Mouse (Mus musculus): ENCODE measurements at regions not wholly inside any gene's neighbourhood (a gene's known extent, or its start where the extent isn't known, plus 50 kb on each side); places are given as distances from the start of the nearest gene placed in this dataset.

DNA sequence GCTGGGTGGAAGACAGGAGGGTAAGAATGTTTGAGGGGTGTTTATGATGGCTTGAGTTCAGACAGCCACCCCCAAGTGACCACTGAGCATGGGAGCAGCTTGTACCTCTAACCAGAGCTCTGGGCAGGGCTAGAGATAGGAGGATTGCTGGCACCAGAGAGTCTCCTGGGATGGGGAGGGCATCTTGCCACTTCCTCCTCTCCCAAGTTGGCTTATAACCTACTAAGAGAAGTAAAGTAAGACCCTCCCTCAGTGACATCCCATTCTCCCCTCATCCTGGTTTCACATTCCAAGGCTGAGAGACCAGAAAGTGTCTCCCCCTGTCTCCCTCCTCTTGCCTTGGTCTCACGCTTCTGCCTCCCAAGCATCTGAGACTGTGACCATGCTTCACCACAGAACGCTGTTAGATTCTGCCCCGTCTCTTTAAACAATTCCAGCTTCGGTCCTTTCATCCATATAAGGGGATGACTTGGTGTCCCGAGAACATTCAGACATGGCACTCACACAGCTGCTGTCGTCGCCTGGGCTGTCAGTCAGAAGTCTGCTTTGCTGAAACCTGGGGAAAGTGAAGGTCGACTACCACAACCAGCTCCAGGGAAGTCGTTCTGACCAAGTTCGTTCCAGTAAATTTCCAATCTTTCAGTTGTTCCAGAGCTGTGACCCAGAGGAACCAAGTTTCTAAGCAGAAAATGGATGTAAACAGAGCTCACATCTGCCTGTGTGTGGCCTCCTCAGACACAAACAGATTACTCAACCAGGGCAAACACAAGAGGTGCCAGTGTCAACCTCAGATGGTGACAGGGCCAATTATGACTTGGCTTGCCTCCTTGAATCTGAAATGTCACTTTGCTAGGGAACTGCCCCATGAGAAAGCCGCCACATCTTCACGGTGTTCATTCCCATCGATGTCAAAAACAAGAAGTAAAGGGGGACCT lies 85.3 kb upstream of the Rbms3 start:
- ATAC-seq (ENCODE audit: low FRiP score, low TSS enrichment) = no peak
- Histone ChIP-seq H3K9ac (replicated peaks; ENCODE audit: low read length) (no peak overlapping the region), H3K4me3 (ENCODE audit: low read length) (no peak overlapping the region), H3K36me3 (ENCODE audit: insufficient read depth, low read length) (no peaks in the 10 kb centered on the region), H3K4me1 (ENCODE audit: insufficient read depth, low read length) (peaks cover under 1% of the 10 kb centered on the region; the same call in 1 of the 2 replicates), H3K4me2 (replicated peaks; ENCODE audit: low read depth, low read length) (no peak overlapping the region), H3K27me3 (ENCODE audit: insufficient read depth, low read length) (no peaks in the 10 kb centered on the region), H3K27ac (ENCODE audit: low read length) (no peak overlapping the region), H3K9me3 (ENCODE audit: low read length) (no peaks in the 10 kb centered on the region)
- WGBS = 73% methylated on average over 13 of the region's 13 CpGs

DNA sequence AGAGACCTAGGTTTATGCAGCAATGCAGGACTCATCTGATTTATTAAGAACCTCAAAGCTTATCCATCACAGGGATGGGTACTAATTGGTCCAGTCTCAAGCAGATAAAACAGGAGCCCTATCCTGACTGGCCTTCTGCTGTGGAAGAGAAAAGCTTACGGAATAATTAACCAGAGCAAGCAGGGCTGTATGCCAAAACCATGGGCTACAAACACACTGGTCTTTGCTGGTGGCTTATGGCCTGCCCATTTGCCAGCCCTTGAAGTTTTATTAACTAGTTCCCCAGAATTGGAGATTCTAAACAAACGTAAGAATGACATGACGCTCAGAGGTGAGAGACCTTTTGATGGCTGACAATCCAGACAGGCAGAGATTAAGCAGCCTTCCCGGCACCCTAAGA lies 83.4 kb upstream of the Rbms3 start:
- Histone ChIP-seq H3K9me3 (ENCODE audit: low read length) (no peaks in the 10 kb centered on the region), H3K36me3 (ENCODE audit: insufficient read depth, low read length) (no peaks in the 10 kb centered on the region), H3K27me3 (ENCODE audit: insufficient read depth, low read length) (no peaks in the 10 kb centered on the region), H3K4me2 (replicated peaks; ENCODE audit: low read depth, low read length) (no peak overlapping the region), H3K4me1 (ENCODE audit: insufficient read depth, low read length) (no peaks in the 10 kb centered on the region), H3K27ac (ENCODE audit: low read length) (no peak overlapping the region), H3K4me3 (ENCODE audit: low read length) (no peak overlapping the region), H3K9ac (replicated peaks; ENCODE audit: low read length) (no peak overlapping the region)
- no peak for ATAC-seq (ENCODE audit: low FRiP score, low TSS enrichment)
- WGBS = 66% methylated on average over 4 of the region's 4 CpGs

DNA sequence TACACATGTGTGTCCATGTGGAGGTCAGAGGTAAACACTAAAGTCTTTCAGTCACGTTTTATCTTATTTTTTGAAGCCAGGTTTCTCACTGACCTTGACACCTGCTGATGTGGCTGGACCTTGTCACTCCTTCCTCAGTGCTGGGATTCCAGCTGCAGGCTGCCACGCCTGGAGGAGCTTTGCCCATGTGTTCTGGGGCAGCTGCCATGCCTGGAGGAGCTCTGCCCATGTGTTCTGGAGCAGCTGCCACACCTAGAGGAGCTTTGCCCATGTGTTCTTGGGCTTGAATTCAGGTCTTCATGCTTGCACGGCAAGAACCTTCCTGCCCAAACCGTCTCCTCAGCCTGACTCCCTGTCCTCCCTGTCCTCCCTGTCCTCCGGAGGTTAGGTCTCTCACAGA lies 82.1 kb upstream of the Rbms3 start:
- no peak for ATAC-seq (ENCODE audit: low FRiP score, low TSS enrichment)
- 77% methylated on average over 5 of the region's 5 CpGs for WGBS

DNA sequence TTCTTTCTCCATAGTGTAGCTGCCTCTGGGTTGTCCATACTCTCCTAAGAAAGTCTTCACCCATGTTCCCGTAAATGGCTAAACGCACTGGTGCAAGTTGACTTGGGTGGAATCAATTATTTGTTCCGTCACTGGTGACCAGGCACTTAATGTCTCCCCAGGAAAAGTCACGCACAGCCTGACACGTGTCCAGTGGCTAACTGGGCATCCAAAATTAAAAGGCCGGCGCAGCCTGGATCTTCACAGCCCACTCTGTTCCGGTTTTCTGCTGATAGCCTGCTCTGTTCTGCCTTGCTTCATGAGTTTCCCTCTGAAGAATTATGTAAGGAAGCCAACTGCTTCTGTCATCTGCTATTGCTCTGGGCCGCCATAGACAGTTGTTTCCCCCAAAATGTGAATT lies 81.3 kb upstream of the Rbms3 start:
- no peak for ATAC-seq (ENCODE audit: low FRiP score, low TSS enrichment)
- Histone ChIP-seq H3K27me3 (ENCODE audit: insufficient read depth, low read length) (no peaks in the 10 kb centered on the region), H3K4me3 (ENCODE audit: low read length) (no peak overlapping the region), H3K9ac (replicated peaks; ENCODE audit: low read length) (no peak overlapping the region), H3K4me2 (replicated peaks; ENCODE audit: low read depth, low read length) (no peak overlapping the region), H3K4me1 (ENCODE audit: insufficient read depth, low read length) (no peaks in the 10 kb centered on the region), H3K27ac (ENCODE audit: low read length) (no peak overlapping the region), H3K9me3 (ENCODE audit: low read length) (no peaks in the 10 kb centered on the region), H3K36me3 (ENCODE audit: insufficient read depth, low read length) (no peaks in the 10 kb centered on the region)
- 90% methylated on average over 9 of the region's 9 CpGs for WGBS

More for the DNA sequence above, 82.1 kb upstream of the Rbms3 start:
- Histone ChIP-seq H3K9ac (replicated peaks; ENCODE audit: low read length) (no peak overlapping the region), H3K4me2 (replicated peaks; ENCODE audit: low read depth, low read length) (no peak overlapping the region), H3K27me3 (ENCODE audit: insufficient read depth, low read length) (no peaks in the 10 kb centered on the region), H3K4me3 (ENCODE audit: low read length) (no peak overlapping the region), H3K27ac (ENCODE audit: low read length) (no peak overlapping the region), H3K9me3 (ENCODE audit: low read length) (no peaks in the 10 kb centered on the region), H3K36me3 (ENCODE audit: insufficient read depth, low read length) (no peaks in the 10 kb centered on the region), H3K4me1 (ENCODE audit: insufficient read depth, low read length) (no peaks in the 10 kb centered on the region)

DNA sequence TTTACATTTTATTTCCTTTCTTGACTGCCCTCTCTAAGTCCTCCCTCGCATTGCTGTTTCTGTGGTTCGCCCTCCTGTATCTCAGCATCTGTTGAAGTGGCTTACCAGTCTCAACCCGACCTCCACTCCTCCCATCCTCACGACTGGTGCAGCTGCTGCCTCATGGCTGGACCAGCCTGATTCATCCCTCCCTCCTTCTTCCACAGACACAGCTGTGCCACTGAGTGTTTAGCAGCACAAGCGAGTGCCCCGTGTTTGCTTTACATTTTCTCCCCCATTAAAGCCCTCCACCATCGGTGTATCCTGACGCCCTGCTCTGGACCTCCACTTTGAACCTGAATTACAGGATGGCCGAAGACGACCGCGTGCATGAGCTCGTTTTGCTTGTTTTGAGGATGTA lies 80.0 kb upstream of the Rbms3 start:
- 76% methylated on average over 13 of the region's 13 CpGs for WGBS

DNA sequence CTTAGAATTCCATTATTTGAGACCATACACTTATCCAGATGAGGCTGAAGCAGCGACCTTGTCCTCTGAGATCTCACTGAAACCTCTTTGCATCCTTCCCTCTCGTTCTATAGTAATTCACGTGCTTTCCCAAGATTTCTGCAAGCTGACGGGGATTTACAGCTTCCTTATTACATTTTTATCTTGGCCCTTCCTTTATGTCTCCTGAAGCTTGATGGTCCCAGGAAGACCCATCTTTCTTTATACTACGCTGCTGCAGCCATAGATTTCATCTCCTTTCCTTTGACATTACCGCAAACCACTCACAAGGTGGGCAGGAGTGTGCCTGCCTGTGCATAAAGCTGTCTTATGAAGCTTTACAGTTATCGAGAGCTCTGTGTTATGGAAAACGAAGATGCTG lies 63.3 kb upstream of the Rbms3 start:
- Histone ChIP-seq H3K9me3 (ENCODE audit: low read length) (no peaks in the 10 kb centered on the region; the same call in none of the 2 replicates), H3K9ac (replicated peaks; ENCODE audit: low read length) (no peak overlapping the region), H3K4me2 (replicated peaks; ENCODE audit: low read depth, low read length) (no peak overlapping the region), H3K4me3 (ENCODE audit: low read length) (no peak overlapping the region), H3K27me3 (ENCODE audit: insufficient read depth, low read length) (no peaks in the 10 kb centered on the region), H3K4me1 (ENCODE audit: insufficient read depth, low read length) (no peaks in the 10 kb centered on the region), H3K27ac (ENCODE audit: low read length) (no peak overlapping the region), H3K36me3 (ENCODE audit: insufficient read depth, low read length) (no peaks in the 10 kb centered on the region)
- no peak for ATAC-seq (ENCODE audit: low FRiP score, low TSS enrichment)
- WGBS = 87% methylated on average over 8 of the region's 8 CpGs

More for the DNA sequence above, 80.0 kb upstream of the Rbms3 start:
- H3K27ac ChIP-seq (ENCODE audit: low read length) = no peak overlapping the region
- H3K9ac ChIP-seq (replicated peaks; ENCODE audit: low read length) = no peak overlapping the region
- H3K27me3 ChIP-seq (ENCODE audit: insufficient read depth, low read length) = no peaks in the 10 kb centered on the region
- H3K9me3 ChIP-seq (ENCODE audit: low read length) = no peaks in the 10 kb centered on the region
- H3K4me1 ChIP-seq (ENCODE audit: insufficient read depth, low read length) = no peaks in the 10 kb centered on the region
- ATAC-seq (ENCODE audit: low FRiP score, low TSS enrichment) = no peak
- no peaks in the 10 kb centered on the region for H3K36me3 ChIP-seq (ENCODE audit: insufficient read depth, low read length)
- no peak overlapping the region for H3K4me2 ChIP-seq (replicated peaks; ENCODE audit: low read depth, low read length)
- H3K4me3 ChIP-seq (ENCODE audit: low read length) = no peak overlapping the region

DNA sequence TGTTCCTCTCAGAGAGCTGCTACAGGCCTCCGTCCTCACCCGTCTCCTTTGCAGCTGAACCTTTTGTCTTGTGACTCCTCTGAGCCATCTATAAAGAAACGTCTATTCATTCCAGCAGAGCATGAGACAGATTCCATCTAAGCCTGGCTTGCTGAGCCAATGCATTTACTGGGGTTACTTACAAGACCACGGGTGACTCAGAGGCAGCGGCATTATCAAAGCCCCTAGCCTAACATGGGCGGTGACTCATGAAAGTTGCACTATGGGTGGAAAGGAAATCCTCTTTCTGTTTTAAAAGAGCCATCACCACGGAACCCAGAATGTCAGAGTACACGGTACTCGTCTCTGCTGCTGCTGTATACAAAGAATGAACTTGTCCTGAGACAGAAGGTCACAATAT lies 62.8 kb upstream of the Rbms3 start:
- Histone ChIP-seq H3K9ac (replicated peaks; ENCODE audit: low read length) (no peak overlapping the region), H3K4me1 (ENCODE audit: insufficient read depth, low read length) (no peaks in the 10 kb centered on the region), H3K4me3 (ENCODE audit: low read length) (no peak overlapping the region), H3K27me3 (ENCODE audit: insufficient read depth, low read length) (no peaks in the 10 kb centered on the region), H3K27ac (ENCODE audit: low read length) (no peak overlapping the region), H3K4me2 (replicated peaks; ENCODE audit: low read depth, low read length) (no peak overlapping the region), H3K36me3 (ENCODE audit: insufficient read depth, low read length) (no peaks in the 10 kb centered on the region), H3K9me3 (ENCODE audit: low read length) (no peaks in the 10 kb centered on the region; the same call in none of the 2 replicates)
- no peak for ATAC-seq (ENCODE audit: low FRiP score, low TSS enrichment)
- 74% methylated on average over 9 of the region's 9 CpGs for WGBS

DNA sequence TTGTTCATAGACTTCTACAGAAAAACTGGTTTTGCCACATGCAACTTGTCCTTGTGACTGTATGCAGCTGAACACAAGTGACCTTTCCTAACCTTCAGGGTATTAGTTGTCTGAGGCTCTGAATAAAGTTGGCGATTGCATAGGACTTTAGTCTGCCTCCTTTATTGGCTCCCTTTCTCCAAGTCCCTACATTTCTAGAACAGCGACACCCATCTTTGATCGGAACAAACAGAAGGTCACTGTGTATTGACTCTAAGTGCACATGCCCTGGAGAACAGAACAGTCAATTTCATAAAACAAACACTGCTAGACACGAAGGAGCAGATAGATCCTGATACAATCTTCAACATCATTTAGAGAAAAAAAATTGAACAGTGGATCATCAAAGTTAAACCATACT lies 60.2 kb upstream of the Rbms3 start:
- ATAC-seq (ENCODE audit: low FRiP score, low TSS enrichment) = no peak
- no peak overlapping the region for H3K4me2 ChIP-seq (replicated peaks; ENCODE audit: low read depth, low read length)
- no peak overlapping the region for H3K27ac ChIP-seq (ENCODE audit: low read length)
- no peaks in the 10 kb centered on the region for H3K4me1 ChIP-seq (ENCODE audit: insufficient read depth, low read length)
- H3K27me3 ChIP-seq (ENCODE audit: insufficient read depth, low read length) = no peaks in the 10 kb centered on the region
- no peaks in the 10 kb centered on the region; the same call in none of the 2 replicates for H3K9me3 ChIP-seq (ENCODE audit: low read length)
- H3K36me3 ChIP-seq (ENCODE audit: insufficient read depth, low read length) = no peaks in the 10 kb centered on the region
- H3K4me3 ChIP-seq (ENCODE audit: low read length) = no peak overlapping the region
- WGBS = 84% methylated on average over 4 of the region's 4 CpGs
- no peak overlapping the region for H3K9ac ChIP-seq (replicated peaks; ENCODE audit: low read length)
